Mouse (Mus musculus) ES-E14 (cell line): ENCODE results near the gene 1700102P08Rik. TPM values are rescaled to one million over a fixed set of nuclear protein-coding genes. Genes with fewer than 3 reads are reported as not detected.

Experiments
- DNase-seq: peaks from one replicate; pipeline ENCODE4 v3.0.0-alpha.2; 2013; ENCODE audit warnings: low read depth, low spot score
- H3K27ac ChIP-seq: 2 replicates; pipeline ENCODE4 v1.5.1; 2012; ENCODE audit warnings: low read depth, mild to moderate bottlenecking, low read length, moderate library complexity, mixed read lengths; ENCODE audit not compliant: poor library complexity, insufficient read depth, severe bottlenecking
- H3K36me3 ChIP-seq: 2 replicates; pipeline ENCODE4 v1.6.1; 2012; ENCODE audit warnings: mild to moderate bottlenecking, low read length, moderate library complexity, mixed read lengths; ENCODE audit not compliant: control insufficient read depth, poor library complexity, insufficient read depth, severe bottlenecking
- H3K4me1 ChIP-seq, 2 experiments: fragments of 150-350 bp in 1 of 2; sonication (generic) in 1 of 2; 2 replicates each; pipeline ENCODE4 v1.6.1; 2012; ENCODE audit warnings: low read length in 2 of 2, mild to moderate bottlenecking in 1 of 2, mixed read lengths in 1 of 2; ENCODE audit not compliant: control insufficient read depth in 2 of 2, insufficient read depth in 2 of 2, poor library complexity in 1 of 2
- H3K4me3 ChIP-seq, 2 experiments: fragments of 150-350 bp in 1 of 2; sonication (generic) in 1 of 2; 2 replicates each; pipeline ENCODE4 v1.5.1; 2012; ENCODE audit warnings: low read length in 2 of 2, low read depth in 1 of 2, mild to moderate bottlenecking in 1 of 2, mixed read lengths in 1 of 2; ENCODE audit not compliant: insufficient read depth in 1 of 2, poor library complexity in 1 of 2, severe bottlenecking in 1 of 2
- H3K9ac ChIP-seq: 2 replicates; pipeline ENCODE4 v1.6.1; 2012; ENCODE audit warnings: low read depth, mild to moderate bottlenecking, low read length, mixed read lengths; ENCODE audit not compliant: poor library complexity, insufficient read depth, severe bottlenecking
- H3K9me3 ChIP-seq: fragments of 150-350 bp; sonication (generic); 2 replicates; pipeline ENCODE4 v1.6.1; 2012; ENCODE audit warnings: low read depth, mild to moderate bottlenecking, low read length; ENCODE audit not compliant: control insufficient read depth, insufficient read depth
- CHD2 ChIP-seq: IDR thresholded peaks from 2 replicates; pipeline ENCODE4 v1.6.1; 2014; ENCODE audit warnings: mild to moderate bottlenecking, low read depth, low read length, inconsistent platforms
- HCFC1 ChIP-seq: IDR thresholded peaks from 2 replicates; pipeline ENCODE4 v1.6.1; 2012; ENCODE audit warnings: low read length, inconsistent platforms, borderline replicate concordance; ENCODE audit not compliant: insufficient read depth
- MAFK ChIP-seq: IDR thresholded peaks from 2 replicates; pipeline ENCODE4 v1.6.1; 2014; ENCODE audit warnings: mild to moderate bottlenecking, low read depth, low read length, inconsistent platforms; ENCODE audit not compliant: insufficient read depth
- ZC3H11A ChIP-seq: IDR thresholded peaks from 2 replicates; pipeline ENCODE4 v1.6.1; 2012; ENCODE audit warnings: low read depth, mild to moderate bottlenecking, inconsistent platforms, low read length, borderline replicate concordance
- ZNF384 ChIP-seq: IDR thresholded peaks from 2 replicates; pipeline ENCODE4 v1.6.1; 2012; ENCODE audit warnings: low read depth, low read length, inconsistent platforms
- in situ Hi-C, 2 experiments: fragments of 600-800 bp; cut with MboI; formaldehyde crosslinking; loops; one replicate each; pipeline ENCODE4 v1.15.1; 2025; ENCODE audit warnings: low sequenced_read_pairs in 2 of 2, inconsistent platforms in 1 of 2; ENCODE audit not compliant: unreplicated experiment in 2 of 2
- total RNA-seq: library from RNA; depleted of rRNA; stranded (reverse); fragments of 300-350 nt; gene quantifications from 2 replicates; pipeline ENCODE4 v1.2.3, GENCODE M21; 2012

The 1700102P08Rik gene
- total RNA-seq, 1 experiment, result 1.5 TPM

GRCm38 (mm10) chr9:108411381-108411942, 18.9 kb downstream of the 1700102P08Rik start:
- H3K9ac ChIP-seq, result no peak overlapping the region; the same call in 1 of the 2 replicates
- DNase-seq, result no peak
- no peaks in the 10 kb centered on the region for H3K36me3 ChIP-seq
- H3K27ac ChIP-seq, result no peak overlapping the region
- in situ Hi-C loops, result no loop called here
- no peaks in the 10 kb centered on the region for H3K9me3 ChIP-seq
- TF ChIP-seq ZC3H11A (no peak), CHD2 (no peak), HCFC1 (no peak), ZNF384 (no peak), MAFK (no peak)
- no peak overlapping the region for H3K4me3 ChIP-seq
- peaks cover 0 to 3% of the 10 kb centered on the region in 2 experiments; a peak in 1 of 4 replicates for H3K4me1 ChIP-seq

- H3K27ac ChIP-seq, result no peak overlapping the region
- no peak for DNase-seq
- TF ChIP-seq ZNF384 (no peak), ZC3H11A (0 out of 2 replicates have a peak, but pooled peaks have one; percentile 16), HCFC1 (no peak), MAFK (no peak), CHD2 (no peak)
- no peak overlapping the region for H3K9ac ChIP-seq
- H3K9me3 ChIP-seq, result no peaks in the 10 kb centered on the region
- H3K36me3 ChIP-seq, result no peaks in the 10 kb centered on the region
- in situ Hi-C loops, result no loop called here
- H3K4me1 ChIP-seq, result peaks cover 0 to 3% of the 10 kb centered on the region in 2 experiments; a peak in 1 of 4 replicates
- no peak overlapping the region for H3K4me3 ChIP-seq
Observed at GRCm38 (mm10) chr9:108412221-108412620, 19.6 kb downstream of the 1700102P08Rik start.

- no peak within 1 kb of the TSS for H3K9ac ChIP-seq
- no peak for TF ChIP-seq ZC3H11A
- TF ChIP-seq CHD2, result no peak
- no peak for TF ChIP-seq HCFC1
- TF ChIP-seq ZNF384, result no peak
- TF ChIP-seq MAFK, result no peak
- no peaks in the 10 kb centered on the region; a peak in 1 of 4 replicates for H3K4me1 ChIP-seq
- H3K36me3 ChIP-seq, result no peaks in the 10 kb centered on the region
- no peak within 1 kb of the TSS for H3K4me3 ChIP-seq
- H3K9me3 ChIP-seq, result no peaks in the 10 kb centered on the region
- no peak for DNase-seq
- in situ Hi-C loops, result no loop called here
- H3K27ac ChIP-seq, result no peak within 1 kb of the TSS
Observed at GRCm38 (mm10) chr9:108428384-108428783, 35.8 kb downstream of the 1700102P08Rik start, which contains the start of gene Ccdc36. Gene Ccdc36 (minus strand): TSS chr9:108428484.

- in situ Hi-C loops, result no loop called here
- Histone ChIP-seq H3K27ac (no peak overlapping the region), H3K9ac (peak overlapping the region; percentile 73)
Observed at GRCm38 (mm10) chr9:108431431-108432067, 38.9 kb downstream of the 1700102P08Rik start.

More at GRCm38 (mm10) chr9:108431431-108432067, 38.9 kb downstream of the 1700102P08Rik start:
- peak; percentile 77 for DNase-seq
- TF ChIP-seq HCFC1 (no peak), ZNF384 (no peak), MAFK (no peak), CHD2 (no peak), ZC3H11A (no peak)
- Histone ChIP-seq H3K9me3 (no peaks in the 10 kb centered on the region), H3K4me3 (peak overlapping the region; percentile 18 to 53; a peak in 3 of 4 replicates), H3K4me1 (no peaks in the 10 kb centered on the region; a peak in 1 of 4 replicates), H3K36me3 (no peaks in the 10 kb centered on the region)
